Mouse (Mus musculus): ENCODE data around the gene Kdm6b.

GRCm38 (mm10) chr11:69443328-69443727, 29.9 kb upstream of the Kdm6b start:
- TF ChIP-seq CTCF (IDR thresholded peaks at IDR 0.05; ENCODE audit: borderline replicate concordance, insufficient read depth, low read length) (no peak), POLR2A (IDR thresholded peaks at IDR 0.05; ENCODE audit: low read depth, low read length) (no peak)
